Mouse (Mus musculus): Measurements from ENCODE around the gene Ccdc171. TPM values are rescaled to one million over a fixed set of nuclear protein-coding genes. Genes with fewer than 3 reads are reported as not detected.
"Not testable (repeated sequence)": the region's sequence is repeated elsewhere in the genome, so short reads cannot be mapped to it uniquely, and the experiment has no call there.

The Ccdc171 gene
- polyA plus RNA-seq, 1 experiment from 2014 or later, result 3.8 TPM

DNA sequence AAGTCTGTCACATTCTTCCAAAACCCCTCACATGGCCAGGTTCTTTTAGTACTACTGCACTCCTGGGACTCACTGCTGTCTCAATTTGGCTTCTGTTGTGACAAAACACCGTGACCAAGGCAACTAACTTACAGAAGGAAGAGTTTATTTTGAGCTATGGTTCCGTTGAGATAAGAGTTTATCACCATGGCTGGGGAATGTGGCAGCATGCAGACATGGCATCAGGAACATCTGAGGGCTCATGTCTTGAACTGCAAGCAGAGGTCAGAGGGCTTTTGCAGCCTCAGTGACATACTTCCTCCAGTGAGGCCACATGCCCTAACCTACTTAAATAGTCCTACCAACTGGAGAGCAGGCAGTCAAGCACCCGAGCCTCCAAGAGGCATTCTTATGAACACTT lies 51.0 kb downstream of the Ccdc171 start:
- H3K9ac ChIP-seq (ENCODE audit: low read length), result no peak overlapping the region
- peak overlapping the region; percentile 13; the same call in 1 of the 2 replicates for H3K4me2 ChIP-seq (ENCODE audit: low read depth, low read length)
- 12% methylated on average over 3 of the region's 3 CpGs for WGBS
- peak overlapping the region; percentile 57 for H3K27ac ChIP-seq (ENCODE audit: low read length)
- H3K36me3 ChIP-seq (ENCODE audit: control insufficient read depth, insufficient read depth), result peaks cover 6% of the 10 kb centered on the region; the same call in 1 of the 2 replicates
- no peaks in the 10 kb centered on the region for H3K27me3 ChIP-seq (ENCODE audit: control insufficient read depth, insufficient read depth, low read length)
- peaks cover 4% of the 10 kb centered on the region for H3K9me3 ChIP-seq (replicated peaks; ENCODE audit: control insufficient read depth, low read length)
- H3K4me3 ChIP-seq (ENCODE audit: low read length), result no peak overlapping the region
- H3K4me1 ChIP-seq (ENCODE audit: control insufficient read depth, insufficient read depth, low read length), result 0 out of 2 replicates have a peak, but pooled peaks cover 3% of the 10 kb centered on the region
- peak; percentile 86 for ATAC-seq (replicated peaks; ENCODE audit: extremely low read depth, insufficient read depth, low FRiP score)

DNA sequence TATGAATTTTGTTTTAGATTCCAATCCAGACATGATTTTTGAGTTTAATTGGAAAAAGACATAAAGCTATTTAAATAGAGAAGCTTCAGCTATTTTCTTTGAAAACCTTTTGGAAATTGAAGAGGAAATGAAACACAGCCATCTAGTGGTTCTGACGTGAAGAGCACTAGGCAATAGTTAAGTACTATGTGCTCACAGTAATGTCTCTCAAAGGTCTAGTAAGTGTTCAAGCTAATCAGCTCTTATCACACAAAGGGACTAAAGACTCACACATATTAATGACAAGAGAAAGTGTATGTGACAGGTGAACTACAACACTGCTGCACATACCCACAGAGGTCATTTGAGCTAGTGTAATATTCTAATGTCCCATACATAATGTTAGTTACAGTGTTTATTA lies 54.8 kb downstream of the Ccdc171 start:
- Histone ChIP-seq H3K9ac (ENCODE audit: low read length) (no peak overlapping the region), H3K4me2 (ENCODE audit: low read depth, low read length) (no peak overlapping the region), H3K9me3 (replicated peaks; ENCODE audit: control insufficient read depth, low read length) (no peaks in the 10 kb centered on the region), H3K27me3 (ENCODE audit: control insufficient read depth, insufficient read depth, low read length) (no peaks in the 10 kb centered on the region), H3K4me3 (ENCODE audit: low read length) (no peak overlapping the region), H3K4me1 (ENCODE audit: control insufficient read depth, insufficient read depth, low read length) (0 out of 2 replicates have a peak, but pooled peaks cover 3% of the 10 kb centered on the region), H3K36me3 (ENCODE audit: control insufficient read depth, insufficient read depth) (no peaks in the 10 kb centered on the region), H3K27ac (ENCODE audit: low read length) (no peak overlapping the region)
- WGBS, result 6% methylated on average over 1 of the region's 1 CpGs
- ATAC-seq (replicated peaks; ENCODE audit: extremely low read depth, insufficient read depth, low FRiP score), result no peak

DNA sequence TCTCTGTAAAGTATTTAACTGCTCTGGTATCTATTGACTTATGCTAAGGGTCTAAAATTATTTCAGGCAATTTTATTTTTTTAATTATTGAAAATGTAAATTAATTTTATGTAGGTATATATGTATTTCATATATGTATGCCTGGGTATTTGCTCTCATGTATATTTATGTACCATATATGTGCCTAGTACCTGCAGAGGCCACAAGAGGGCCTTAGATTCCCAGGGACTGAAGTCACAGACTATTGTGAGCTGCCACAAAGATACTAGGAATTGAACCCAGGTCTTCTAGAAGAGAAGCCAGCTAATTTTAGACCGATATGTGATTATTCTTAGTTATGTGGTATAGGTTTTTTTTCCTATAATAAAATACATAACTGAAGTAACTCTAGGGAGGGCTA lies 62.2 kb downstream of the Ccdc171 start:
- no peaks in the 10 kb centered on the region for H3K27me3 ChIP-seq (ENCODE audit: control insufficient read depth, insufficient read depth, low read length)
- H3K4me2 ChIP-seq (ENCODE audit: low read depth, low read length), result no peak overlapping the region
- H3K9me3 ChIP-seq (replicated peaks; ENCODE audit: control insufficient read depth, low read length), result no peaks in the 10 kb centered on the region
- H3K36me3 ChIP-seq (ENCODE audit: control insufficient read depth, insufficient read depth), result no peaks in the 10 kb centered on the region
- no peak overlapping the region for H3K27ac ChIP-seq (ENCODE audit: low read length)
- 90% methylated on average over 1 of the region's 1 CpGs for WGBS
- ATAC-seq (replicated peaks; ENCODE audit: extremely low read depth, insufficient read depth, low FRiP score), result no peak
- no peaks in the 10 kb centered on the region for H3K4me1 ChIP-seq (ENCODE audit: control insufficient read depth, insufficient read depth, low read length)
- H3K4me3 ChIP-seq (ENCODE audit: low read length), result no peak overlapping the region
- no peak overlapping the region for H3K9ac ChIP-seq (ENCODE audit: low read length)

DNA sequence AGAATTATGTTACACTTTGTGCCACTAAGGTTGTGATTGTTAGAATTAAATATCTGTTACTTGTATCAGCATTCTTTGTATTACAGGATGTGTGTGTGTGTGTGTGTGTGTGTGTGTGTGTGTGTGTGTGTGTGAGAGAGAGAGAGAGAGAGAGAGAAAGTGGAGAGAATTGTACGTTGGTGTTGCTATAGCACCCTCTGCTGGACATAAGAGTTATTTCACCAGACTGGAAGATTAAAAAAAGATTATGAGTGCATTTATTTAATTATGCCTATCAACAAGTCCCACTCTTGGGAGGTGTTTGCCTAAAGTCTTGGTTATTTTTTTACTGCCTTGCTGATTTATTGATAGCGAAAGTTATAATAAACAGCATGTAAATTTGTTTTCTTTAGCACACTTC lies 71.1 kb downstream of the Ccdc171 start:
- Histone ChIP-seq H3K4me2 (ENCODE audit: low read depth, low read length) (no peak overlapping the region), H3K27ac (ENCODE audit: low read length) (no peak overlapping the region), H3K4me3 (ENCODE audit: low read length) (no peak overlapping the region), H3K36me3 (ENCODE audit: control insufficient read depth, insufficient read depth) (no peaks in the 10 kb centered on the region), H3K4me1 (ENCODE audit: control insufficient read depth, insufficient read depth, low read length) (no peaks in the 10 kb centered on the region), H3K27me3 (ENCODE audit: control insufficient read depth, insufficient read depth, low read length) (no peaks in the 10 kb centered on the region), H3K9me3 (replicated peaks; ENCODE audit: control insufficient read depth, low read length) (no peaks in the 10 kb centered on the region), H3K9ac (ENCODE audit: low read length) (no peak overlapping the region)
- 22% methylated on average over 2 of the region's 2 CpGs for WGBS
- no peak for ATAC-seq (replicated peaks; ENCODE audit: extremely low read depth, insufficient read depth, low FRiP score)

DNA sequence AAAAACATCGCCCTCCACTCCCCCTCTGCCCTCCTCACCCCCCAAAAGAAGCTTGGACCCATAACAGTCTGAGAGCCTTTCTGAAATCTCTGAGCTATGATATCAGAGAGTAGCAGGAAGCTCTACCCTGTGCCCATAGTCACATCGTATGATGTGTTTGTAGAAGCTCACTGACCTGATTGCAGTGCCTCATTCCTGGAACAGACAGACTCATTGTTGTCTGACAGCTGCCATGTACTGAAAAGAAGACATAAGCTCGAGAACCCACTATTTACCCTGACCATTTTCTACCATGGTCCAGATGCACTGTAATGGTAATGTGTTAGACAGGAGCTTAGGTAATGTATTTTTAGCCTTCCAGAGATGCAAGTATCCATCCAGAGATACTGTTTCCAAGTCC lies 85.8 kb downstream of the Ccdc171 start:
- 71% methylated on average over 3 of the region's 3 CpGs for WGBS
- no peaks in the 10 kb centered on the region for H3K36me3 ChIP-seq (ENCODE audit: control insufficient read depth, insufficient read depth)
- no peak overlapping the region for H3K4me2 ChIP-seq (ENCODE audit: low read depth, low read length)
- no peaks in the 10 kb centered on the region for H3K4me1 ChIP-seq (ENCODE audit: control insufficient read depth, insufficient read depth, low read length)
- H3K9me3 ChIP-seq (replicated peaks; ENCODE audit: control insufficient read depth, low read length), result no peaks in the 10 kb centered on the region
- H3K27ac ChIP-seq (ENCODE audit: low read length), result no peak overlapping the region
- H3K27me3 ChIP-seq (ENCODE audit: control insufficient read depth, insufficient read depth, low read length), result no peaks in the 10 kb centered on the region
- H3K4me3 ChIP-seq (ENCODE audit: low read length), result no peak overlapping the region
- no peak overlapping the region for H3K9ac ChIP-seq (ENCODE audit: low read length)
- ATAC-seq (replicated peaks; ENCODE audit: extremely low read depth, insufficient read depth, low FRiP score), result no peak

DNA sequence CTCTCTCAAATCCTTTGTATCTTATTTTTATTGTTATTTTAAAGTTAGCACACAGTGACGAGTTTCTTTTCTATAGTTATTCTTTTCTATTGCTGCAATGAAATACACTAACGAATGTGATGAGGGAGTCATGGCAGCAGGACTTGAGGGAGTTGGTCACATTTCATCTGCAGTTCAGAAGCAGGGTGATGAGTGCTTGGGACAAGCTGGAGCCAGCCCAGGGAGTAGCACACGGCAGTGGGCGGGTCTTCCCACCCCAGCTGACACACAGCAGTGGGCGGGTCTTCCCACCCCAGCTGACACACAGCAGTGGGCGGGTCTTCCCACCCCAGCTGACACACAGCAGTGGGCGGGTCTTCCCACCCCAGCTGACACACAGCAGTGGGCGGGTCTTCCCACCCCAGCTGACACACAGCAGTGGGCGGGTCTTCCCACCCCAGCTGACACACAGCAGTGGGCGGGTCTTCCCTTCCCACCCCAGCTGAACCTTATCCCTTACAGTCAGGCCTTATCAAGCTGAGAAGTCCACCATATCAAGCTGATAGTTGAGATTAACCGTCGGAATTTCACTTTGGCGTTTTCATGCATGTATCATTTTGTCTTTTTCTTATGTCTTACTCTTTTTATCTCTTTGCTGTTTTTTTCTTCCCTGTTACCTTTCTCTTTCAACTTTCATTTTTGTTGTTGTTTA lies 97.8 kb downstream of the Ccdc171 start:
- H3K36me3 ChIP-seq (ENCODE audit: control insufficient read depth, insufficient read depth); H3K4me3 ChIP-seq (ENCODE audit: low read length); H3K4me2 ChIP-seq (ENCODE audit: low read depth, low read length); H3K9me3 ChIP-seq (replicated peaks; ENCODE audit: control insufficient read depth, low read length); H3K27ac ChIP-seq (ENCODE audit: low read length); H3K27me3 ChIP-seq (ENCODE audit: control insufficient read depth, insufficient read depth, low read length); ATAC-seq (replicated peaks; ENCODE audit: extremely low read depth, insufficient read depth, low FRiP score); H3K9ac ChIP-seq (ENCODE audit: low read length); H3K4me1 ChIP-seq (ENCODE audit: control insufficient read depth, insufficient read depth, low read length): not testable (repeated sequence)
- WGBS, result 24% methylated on average over 10 of the region's 13 CpGs

DNA sequence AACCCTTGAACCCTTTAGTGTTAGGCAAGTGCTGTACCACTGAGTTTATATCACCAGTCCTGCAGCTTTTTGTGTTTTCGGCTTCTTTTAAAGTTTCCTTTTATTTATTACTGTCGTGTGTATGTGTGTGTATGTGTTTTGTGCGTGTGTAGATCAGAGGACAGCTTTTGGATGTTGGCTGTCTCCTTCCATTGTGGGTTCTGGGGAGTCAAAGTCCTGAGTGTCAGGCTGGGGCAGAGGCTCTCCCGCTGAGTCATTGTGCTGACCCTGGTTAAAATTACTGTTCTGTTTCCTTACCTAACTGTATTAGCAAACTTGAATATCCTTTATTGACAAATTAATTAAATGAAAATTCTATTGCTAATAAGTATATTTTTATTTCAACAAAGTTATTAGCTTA lies 98.4 kb downstream of the Ccdc171 start:
- Histone ChIP-seq H3K4me1 (ENCODE audit: control insufficient read depth, insufficient read depth, low read length) (no peaks in the 10 kb centered on the region), H3K4me2 (ENCODE audit: low read depth, low read length) (no peak overlapping the region), H3K27me3 (ENCODE audit: control insufficient read depth, insufficient read depth, low read length) (no peaks in the 10 kb centered on the region), H3K9ac (ENCODE audit: low read length) (no peak overlapping the region), H3K9me3 (replicated peaks; ENCODE audit: control insufficient read depth, low read length) (no peaks in the 10 kb centered on the region), H3K27ac (ENCODE audit: low read length) (no peak overlapping the region), H3K4me3 (ENCODE audit: low read length) (no peak overlapping the region), H3K36me3 (ENCODE audit: control insufficient read depth, insufficient read depth) (no peaks in the 10 kb centered on the region)
- ATAC-seq (replicated peaks; ENCODE audit: extremely low read depth, insufficient read depth, low FRiP score), result no peak
- WGBS, result 79% methylated on average over 4 of the region's 4 CpGs

DNA sequence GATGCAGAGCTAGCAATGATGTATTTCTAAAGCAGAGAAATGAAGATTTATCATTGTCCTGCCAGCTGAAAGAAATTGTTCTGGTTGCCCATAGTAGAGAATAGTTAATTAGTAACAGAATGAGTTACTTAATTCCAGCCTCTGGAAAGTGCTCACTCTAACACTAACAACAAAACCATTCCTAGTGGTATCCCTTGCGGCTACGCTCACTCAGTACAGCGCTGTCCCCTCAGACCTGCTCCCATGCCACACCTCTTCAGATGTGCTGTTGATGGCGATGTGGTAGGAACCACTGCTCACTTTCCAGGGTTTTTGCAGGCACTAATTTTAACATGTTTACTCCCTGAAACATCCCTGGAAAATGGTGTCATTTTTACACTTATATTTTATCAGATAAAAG lies 126.1 kb downstream of the Ccdc171 start:
- 96% methylated on average over 4 of the region's 4 CpGs for WGBS
- no peaks in the 10 kb centered on the region for H3K36me3 ChIP-seq (ENCODE audit: control insufficient read depth, insufficient read depth)
- H3K9ac ChIP-seq (ENCODE audit: low read length), result no peak overlapping the region
- H3K4me3 ChIP-seq (ENCODE audit: low read length), result no peak overlapping the region
- no peak for ATAC-seq (replicated peaks; ENCODE audit: extremely low read depth, insufficient read depth, low FRiP score)
- no peaks in the 10 kb centered on the region for H3K9me3 ChIP-seq (replicated peaks; ENCODE audit: control insufficient read depth, low read length)
- peaks cover 10% of the 10 kb centered on the region for H3K4me1 ChIP-seq (ENCODE audit: control insufficient read depth, insufficient read depth, low read length)
- H3K27me3 ChIP-seq (ENCODE audit: control insufficient read depth, insufficient read depth, low read length), result no peaks in the 10 kb centered on the region
- no peak overlapping the region for H3K4me2 ChIP-seq (ENCODE audit: low read depth, low read length)
- no peak overlapping the region for H3K27ac ChIP-seq (ENCODE audit: low read length)

DNA sequence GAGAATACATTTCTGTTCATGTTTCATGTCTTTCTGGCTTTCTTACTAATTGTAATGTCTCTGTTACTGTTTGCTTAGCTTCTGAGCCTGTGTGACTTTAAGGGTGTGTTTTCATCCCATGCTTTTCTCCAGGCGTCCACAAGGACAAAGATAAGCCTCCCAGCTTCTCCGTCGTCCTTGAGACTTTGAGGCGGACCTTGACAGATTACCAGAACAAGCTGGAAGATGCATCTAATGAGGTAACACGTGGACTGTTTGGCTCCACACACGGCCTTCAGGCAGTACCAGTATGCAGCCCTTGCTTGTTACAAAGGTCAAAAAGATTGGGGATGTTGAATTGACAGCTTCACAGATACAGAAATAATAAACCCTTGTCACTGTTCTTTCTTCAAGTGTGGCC lies 130.1 kb downstream of the Ccdc171 start:
- H3K4me2 ChIP-seq (ENCODE audit: low read depth, low read length), result no peak overlapping the region
- H3K9me3 ChIP-seq (replicated peaks; ENCODE audit: control insufficient read depth, low read length), result no peaks in the 10 kb centered on the region
- H3K4me3 ChIP-seq (ENCODE audit: low read length), result no peak overlapping the region
- 19% methylated on average over 6 of the region's 6 CpGs for WGBS
- H3K36me3 ChIP-seq (ENCODE audit: control insufficient read depth, insufficient read depth), result no peaks in the 10 kb centered on the region
- no peaks in the 10 kb centered on the region for H3K27me3 ChIP-seq (ENCODE audit: control insufficient read depth, insufficient read depth, low read length)
- no peak overlapping the region for H3K9ac ChIP-seq (ENCODE audit: low read length)
- peaks cover 8% of the 10 kb centered on the region for H3K4me1 ChIP-seq (ENCODE audit: control insufficient read depth, insufficient read depth, low read length)
- no peak for ATAC-seq (replicated peaks; ENCODE audit: extremely low read depth, insufficient read depth, low FRiP score)
- H3K27ac ChIP-seq (ENCODE audit: low read length), result no peak overlapping the region

Measured in heart, embryonic 16.5 days (tissue).